Mouse (Mus musculus): ENCODE measurements around the gene Plekhm3.

DNA sequence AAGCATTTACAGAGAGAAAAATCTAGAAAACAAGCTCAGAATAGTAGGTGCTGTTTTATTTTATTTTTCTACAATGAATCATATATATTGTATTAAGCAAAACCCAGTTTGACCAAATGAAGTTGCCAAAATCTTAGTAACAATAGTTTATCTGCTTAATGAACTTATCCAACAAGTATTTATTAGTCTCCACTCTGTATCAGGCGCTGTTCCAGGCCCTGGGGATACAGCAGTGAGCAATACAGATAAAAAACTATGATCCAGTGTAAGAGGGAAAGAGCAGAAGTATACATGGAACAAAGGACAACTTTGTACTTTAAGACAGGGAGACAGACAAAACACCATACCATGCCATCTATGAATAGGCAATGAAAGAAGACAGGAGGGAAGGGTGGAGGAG lies 81.5 kb downstream of the Plekhm3 start:
- TF ChIP-seq CTCF (IDR thresholded peaks at IDR 0.05; ENCODE audit: borderline replicate concordance, control insufficient read depth, extremely low read depth, insufficient read depth, low read length, poor library complexity) (no peak), POLR2A (IDR thresholded peaks at IDR 0.05; ENCODE audit: control insufficient read depth, extremely low read depth, insufficient read depth, low read length, poor library complexity) (no peak)

All from thymus, adult 2 months (tissue).